ENCODE assay signal across 8 mouse cellular contexts in genomic region chr3:125938092-125938755, GRCm38 (mm10). TPM values are rescaled to one million over a fixed set of nuclear protein-coding genes. Genes with fewer than 3 reads are reported as not detected.
DNase-seq lines count a peak whose midpoint lies in the region; ATAC-seq lines count a peak whose summit lies in the region.

TSS of gene Ugt8a (minus strand) at chr3:125938619.

- peaks cover 30% of the 10 kb centered on the region for H3K27me3 ChIP-seq in heart, embryonic 16.5 days (ENCODE audit: control insufficient read depth, insufficient read depth, low read length)
- H3K27me3 ChIP-seq in embryonic facial prominence, embryonic 15.5 days, result peaks cover 35% of the 10 kb centered on the region
- peaks cover 22% of the 10 kb centered on the region for H3K27me3 ChIP-seq in intestine, embryonic 16.5 days (replicated peaks; ENCODE audit: control insufficient read depth, insufficient read depth, low read length)
- H3K27me3 ChIP-seq in liver, embryonic 12.5 days (replicated peaks), result peaks cover 27% of the 10 kb centered on the region

- WGBS in heart, embryonic 16.5 days, result under 1% methylated on average over 58 of the region's 85 CpGs
- WGBS in embryonic facial prominence, embryonic 15.5 days, result under 1% methylated on average over 71 of the region's 85 CpGs
- WGBS in intestine, embryonic 16.5 days, result under 1% methylated on average over 55 of the region's 85 CpGs
- under 1% methylated on average over 65 of the region's 85 CpGs for WGBS in liver, embryonic 12.5 days (ENCODE audit: insufficient replicate concordance)

- ATAC-seq in heart, embryonic 16.5 days (replicated peaks; ENCODE audit: extremely low read depth, insufficient read depth, low FRiP score), result peak; percentile 77
- ATAC-seq in embryonic facial prominence, embryonic 15.5 days (ENCODE audit: insufficient number of reproducible peaks, low FRiP score, low TSS enrichment, low read depth), result peak; percentile 66
- ATAC-seq in intestine, embryonic 16.5 days, result peak; percentile 89
- ATAC-seq in liver, embryonic 12.5 days, result peak; percentile 30; the same call in 1 of the 2 replicates

- no peak for DNase-seq in heart, adult 18-20 months
- DNase-seq in ZHBTc4 (ENCODE audit: low read depth, low spot score), result peak; percentile 88
- peak; percentile 48 for DNase-seq in right cerebral cortex, postnatal 14 days
- DNase-seq in urinary bladder, adult 18-20 months (ENCODE audit: low spot score in 2 of 2), result no peak

- no peak within 1 kb of the TSS; the same call in 1 of the 2 replicates for H3K9ac ChIP-seq in heart, embryonic 16.5 days (ENCODE audit: low read length)
- no peak within 1 kb of the TSS for H3K9ac ChIP-seq in embryonic facial prominence, embryonic 15.5 days
- peak within 1 kb of the TSS; percentile 53 for H3K9ac ChIP-seq in intestine, embryonic 16.5 days (ENCODE audit: low read depth, low read length)
- no peak within 1 kb of the TSS for H3K9ac ChIP-seq in liver, embryonic 12.5 days

- H3K4me2 ChIP-seq in heart, embryonic 16.5 days (ENCODE audit: low read depth, low read length), result peak within 1 kb of the TSS; percentile 81
- H3K4me2 ChIP-seq in embryonic facial prominence, embryonic 15.5 days (replicated peaks), result peak within 1 kb of the TSS; percentile 91
- peak within 1 kb of the TSS; percentile 94 for H3K4me2 ChIP-seq in intestine, embryonic 16.5 days (ENCODE audit: low read depth, low read length)
- peak within 1 kb of the TSS; percentile 68 for H3K4me2 ChIP-seq in liver, embryonic 12.5 days

- peaks cover 3% of the 10 kb centered on the region; the same call in 1 of the 2 replicates for H3K4me1 ChIP-seq in heart, embryonic 16.5 days (ENCODE audit: control insufficient read depth, insufficient read depth, low read length)
- H3K4me1 ChIP-seq in embryonic facial prominence, embryonic 15.5 days, result peaks cover 10% of the 10 kb centered on the region
- H3K4me1 ChIP-seq in intestine, embryonic 16.5 days (ENCODE audit: control insufficient read depth, insufficient read depth, low read length), result peaks cover 11% of the 10 kb centered on the region
- H3K4me1 ChIP-seq in liver, embryonic 12.5 days, result 0 out of 2 replicates have a peak, but pooled peaks cover 5% of the 10 kb centered on the region

- no peaks in the 10 kb centered on the region for H3K9me3 ChIP-seq in heart, embryonic 16.5 days (replicated peaks; ENCODE audit: control insufficient read depth, low read length)
- H3K9me3 ChIP-seq in embryonic facial prominence, embryonic 15.5 days (replicated peaks), result no peaks in the 10 kb centered on the region
- H3K9me3 ChIP-seq in intestine, embryonic 16.5 days (ENCODE audit: control insufficient read depth, low read length), result no peaks in the 10 kb centered on the region
- no peaks in the 10 kb centered on the region for H3K9me3 ChIP-seq in liver, embryonic 12.5 days (replicated peaks)

- peak within 1 kb of the TSS; percentile 61 for H3K4me3 ChIP-seq in heart, embryonic 16.5 days (ENCODE audit: low read length)
- H3K4me3 ChIP-seq in embryonic facial prominence, embryonic 15.5 days (replicated peaks), result peak within 1 kb of the TSS; percentile 50
- peak within 1 kb of the TSS; percentile 59 for H3K4me3 ChIP-seq in intestine, embryonic 16.5 days (ENCODE audit: low read length)
- H3K4me3 ChIP-seq in liver, embryonic 12.5 days, result peak within 1 kb of the TSS; percentile 48

- H3K27ac ChIP-seq in heart, embryonic 16.5 days (ENCODE audit: low read length), result no peak within 1 kb of the TSS
- no peak within 1 kb of the TSS for H3K27ac ChIP-seq in embryonic facial prominence, embryonic 15.5 days (replicated peaks)
- H3K27ac ChIP-seq in intestine, embryonic 16.5 days (ENCODE audit: low read length), result no peak within 1 kb of the TSS
- H3K27ac ChIP-seq in liver, embryonic 12.5 days, result no peak within 1 kb of the TSS

- no peaks in the 10 kb centered on the region for H3K36me3 ChIP-seq in heart, embryonic 16.5 days (ENCODE audit: control insufficient read depth, insufficient read depth)
- no peaks in the 10 kb centered on the region for H3K36me3 ChIP-seq in embryonic facial prominence, embryonic 15.5 days
- no peaks in the 10 kb centered on the region for H3K36me3 ChIP-seq in intestine, embryonic 16.5 days (ENCODE audit: control insufficient read depth, insufficient read depth, low read length)
- H3K36me3 ChIP-seq in liver, embryonic 12.5 days, result no peaks in the 10 kb centered on the region

RNA-seq across cellular contexts. Expression of gene Ugt8a, which starts in this region (rescaled TPM):
- polyA plus RNA-seq in heart, embryonic 16.5 days (2015; fragmentation: Nextera tagmentation; extraction: Ambion mirVana), result 0.30 and 0.32 TPM in 2 replicates
- total RNA-seq in heart, adult 18-20 months (2021), result not detected
- polyA plus RNA-seq in embryonic facial prominence, embryonic 15.5 days (2015; fragmentation: Nextera tagmentation; extraction: Ambion mirVana), result 0.79 and 0.97 TPM in 2 replicates
- polyA plus RNA-seq in intestine, embryonic 16.5 days (2015; fragmentation: Nextera tagmentation; extraction: Ambion mirVana), result 0.91 and 1.0 TPM in 2 replicates
- polyA plus RNA-seq in liver, embryonic 12.5 days (2016; fragmentation: Nextera tagmentation; extraction: Ambion mirVana), result 0.04 TPM in 1 of 2 replicates, not detected in the other

Comparison
In these comparisons a context has a peak if more than half of its experiments do, and no peak if none do; other contexts are left out.
1. Peak in ATAC-seq, H3K4me3 ChIP-seq and H3K4me2 ChIP-seq in heart, embryonic 16.5 days; RNA of the gene not detected or under 1 TPM.
2. Peak in ATAC-seq, H3K4me3 ChIP-seq and H3K4me2 ChIP-seq in embryonic facial prominence, embryonic 15.5 days; RNA of the gene not detected or under 1 TPM.
3. Peak in ATAC-seq, H3K4me3 ChIP-seq and H3K4me2 ChIP-seq in liver, embryonic 12.5 days; RNA of the gene not detected or under 1 TPM.
4. ATAC-seq: peak in every context shown above with its lines; median percentile 89 in intestine, embryonic 16.5 days; 77 in heart, embryonic 16.5 days; 66 in embryonic facial prominence, embryonic 15.5 days; 30 in liver, embryonic 12.5 days.
5. DNase-seq: peak in ZHBTc4 (single experiment) and right cerebral cortex, postnatal 14 days (single experiment); none in heart, adult 18-20 months (0 of 2) and urinary bladder, adult 18-20 months (0 of 2).
6. Peak in every context shown above with its lines, with median percentiles within 50 percentile points of each other: H3K4me2 ChIP-seq and H3K4me3 ChIP-seq.